In genomic region chr1:21315756-21316155, GRCm38 (mm10) we compare ENCODE assay signal across 39 mouse cellular contexts. TPM values are rescaled to one million over a fixed set of nuclear protein-coding genes. Genes with fewer than 3 reads are reported as not detected.
"Had no signal": no experiment of that assay in that cellular context is flagged by ENCODE, and none has a peak within 500 bp of the region (broad histone marks: within the 10 kb centered on the region; RNA-seq: fewer than 3 reads in every experiment).

No protein-coding gene starts in this region.

- H3K4me2 ChIP-seq: embryonic facial prominence, embryonic 12.5 days; embryonic facial prominence, embryonic 13.5 days; embryonic facial prominence, embryonic 15.5 days; forebrain, embryonic 12.5 days; forebrain, embryonic 13.5 days; forebrain, embryonic 15.5 days had no signal

- H3K36me3 ChIP-seq: embryonic facial prominence, embryonic 10.5 days; embryonic facial prominence, embryonic 12.5 days; embryonic facial prominence, embryonic 13.5 days; embryonic facial prominence, embryonic 15.5 days; forebrain, embryonic 10.5 days; forebrain, embryonic 12.5 days; forebrain, embryonic 15.5 days had no signal

- H3K27ac ChIP-seq: embryonic facial prominence, embryonic 10.5 days; embryonic facial prominence, embryonic 12.5 days; embryonic facial prominence, embryonic 13.5 days; embryonic facial prominence, embryonic 15.5 days; forebrain, embryonic 10.5 days; forebrain, embryonic 12.5 days; forebrain, embryonic 13.5 days; forebrain, embryonic 15.5 days; gastrocnemius, adult 2 months; heart, adult 2 months had no signal

- H3K9ac ChIP-seq: embryonic facial prominence, embryonic 12.5 days; embryonic facial prominence, embryonic 13.5 days; embryonic facial prominence, embryonic 15.5 days; forebrain, embryonic 12.5 days; forebrain, embryonic 13.5 days; forebrain, embryonic 15.5 days; forebrain, postnatal 0 days had no signal

- H3K27me3 ChIP-seq: embryonic facial prominence, embryonic 12.5 days; embryonic facial prominence, embryonic 13.5 days; embryonic facial prominence, embryonic 15.5 days; forebrain, embryonic 12.5 days; forebrain, embryonic 13.5 days; forebrain, embryonic 15.5 days had no signal

- ATAC-seq: forebrain, embryonic 13.5 days; forebrain, embryonic 14.5 days; forebrain, embryonic 15.5 days; forebrain, embryonic 16.5 days; forebrain, postnatal 0 days had no signal

- H3K9me3 ChIP-seq: embryonic facial prominence, embryonic 10.5 days; embryonic facial prominence, embryonic 12.5 days; embryonic facial prominence, embryonic 13.5 days; embryonic facial prominence, embryonic 15.5 days; forebrain, embryonic 10.5 days; forebrain, embryonic 12.5 days; forebrain, embryonic 13.5 days; forebrain, embryonic 15.5 days had no signal

- H3K4me1 ChIP-seq: embryonic facial prominence, embryonic 10.5 days; embryonic facial prominence, embryonic 12.5 days; embryonic facial prominence, embryonic 13.5 days; embryonic facial prominence, embryonic 15.5 days; forebrain, embryonic 10.5 days; forebrain, embryonic 12.5 days; forebrain, embryonic 13.5 days; forebrain, embryonic 15.5 days had no signal

- H3K4me3 ChIP-seq: embryonic facial prominence, embryonic 10.5 days; embryonic facial prominence, embryonic 12.5 days; embryonic facial prominence, embryonic 13.5 days; embryonic facial prominence, embryonic 15.5 days; erythroblast, embryonic 14.5 days; forebrain, embryonic 10.5 days; forebrain, embryonic 12.5 days; forebrain, embryonic 13.5 days; forebrain, embryonic 15.5 days; gastrocnemius, adult 2 months; heart, adult 2 months had no signal

- DNase-seq: cerebellum, adult 8-10 months; cerebellum, adult 9-10 months; cerebellum, adult 9-11 months; cerebellum, postnatal 10 days; cerebellum, postnatal 14 days; cerebellum, postnatal 25 days; cerebellum, postnatal 36 days; embryo, embryonic 11 days; forebrain, postnatal 0 days; gastrocnemius, adult 2 months; gastrocnemius, postnatal 10 days; gastrocnemius, postnatal 14 days; gastrocnemius, postnatal 25 days; gastrocnemius, postnatal 36 days; heart, adult 11 months; heart, adult 18-20 months; heart, adult 2 months had no signal

RNA-seq across cellular contexts. Expression of gene Khdc1a, which starts 33.7 kb away (rescaled TPM):
- total RNA-seq: common myeloid progenitor, adult 5-6 weeks; forebrain, postnatal 0 days; gastrocnemius, adult 18-20 months; gastrocnemius, adult 2 months; gastrocnemius, adult 8-10 months; gastrocnemius, postnatal 10 days; gastrocnemius, postnatal 14 days; gastrocnemius, postnatal 25 days; gastrocnemius, postnatal 36 days; gastrocnemius, postnatal 4 days; granulocyte monocyte progenitor cell, adult 5-6 weeks; heart, adult 18-20 months; heart, adult 2 months; heart, adult 8-10 months had no signal
- polyA plus RNA-seq: cortical plate, adult 2 months; embryonic facial prominence, embryonic 10.5 days; embryonic facial prominence, embryonic 11.5 days; embryonic facial prominence, embryonic 12.5 days; embryonic facial prominence, embryonic 13.5 days; embryonic facial prominence, embryonic 14.5 days; embryonic facial prominence, embryonic 15.5 days; erythroblast, embryonic 14.5 days; forebrain, embryonic 10.5 days; forebrain, embryonic 11.5 days; forebrain, embryonic 12.5 days; forebrain, embryonic 13.5 days; forebrain, embryonic 14.5 days; forebrain, embryonic 15.5 days; forebrain, embryonic 16.5 days; forebrain, postnatal 0 days; frontal cortex, adult 2 months; heart, adult 2 months had no signal

RNA-seq across cellular contexts. Expression of gene Khdc1c, which starts 52.4 kb away (rescaled TPM):
- total RNA-seq: common myeloid progenitor, adult 5-6 weeks; forebrain, postnatal 0 days; gastrocnemius, adult 18-20 months; gastrocnemius, adult 2 months; gastrocnemius, adult 8-10 months; gastrocnemius, postnatal 10 days; gastrocnemius, postnatal 14 days; gastrocnemius, postnatal 25 days; gastrocnemius, postnatal 36 days; gastrocnemius, postnatal 4 days; granulocyte monocyte progenitor cell, adult 5-6 weeks; heart, adult 18-20 months; heart, adult 2 months; heart, adult 8-10 months had no signal
- polyA plus RNA-seq: cortical plate, adult 2 months; embryonic facial prominence, embryonic 10.5 days; embryonic facial prominence, embryonic 11.5 days; embryonic facial prominence, embryonic 12.5 days; embryonic facial prominence, embryonic 13.5 days; embryonic facial prominence, embryonic 14.5 days; embryonic facial prominence, embryonic 15.5 days; erythroblast, embryonic 14.5 days; forebrain, embryonic 10.5 days; forebrain, embryonic 11.5 days; forebrain, embryonic 12.5 days; forebrain, embryonic 13.5 days; forebrain, embryonic 14.5 days; forebrain, embryonic 15.5 days; forebrain, embryonic 16.5 days; forebrain, postnatal 0 days; frontal cortex, adult 2 months; heart, adult 2 months had no signal
